Mouse (Mus musculus): ENCODE measurements around the gene Klhl10. TPM values are rescaled to one million over a fixed set of nuclear protein-coding genes. Genes with fewer than 3 reads are reported as not detected.

Klhl10 gene
- polyA plus RNA-seq, 1 experiment from 2014 or later: 0.82 TPM

- no peaks in the 10 kb centered on the region for H3K9me3 ChIP-seq (ENCODE audit: control insufficient read depth, low read length)
- H3K4me2 ChIP-seq (ENCODE audit: low read length): peak within 1 kb of the TSS; percentile 71
- 1% methylated on average over 37 of the region's 37 CpGs for WGBS
- H3K4me1 ChIP-seq (ENCODE audit: control insufficient read depth, insufficient read depth, low read length): peaks cover 19% of the 10 kb centered on the region
- H3K36me3 ChIP-seq (ENCODE audit: control insufficient read depth, insufficient read depth, low read length): no peaks in the 10 kb centered on the region
- H3K27ac ChIP-seq (replicated peaks; ENCODE audit: low read depth, low read length): peak within 1 kb of the TSS; percentile 72
- peak; percentile 96 for ATAC-seq (ENCODE audit: low FRiP score, low TSS enrichment)
- H3K27me3 ChIP-seq (ENCODE audit: control insufficient read depth, insufficient read depth, low read length): no peaks in the 10 kb centered on the region
- H3K9ac ChIP-seq (replicated peaks; ENCODE audit: low read length): peak within 1 kb of the TSS; percentile 73
- DNase-seq: peak; percentile 99
- H3K4me3 ChIP-seq (replicated peaks; ENCODE audit: low read depth, low read length): peak within 1 kb of the TSS; percentile 64
Measured at GRCm38 (mm10) chr11:100397600-100398389, 43.9 kb upstream of the Klhl10 start, which contains the start of gene Jup. Gene Jup (minus strand): TSS chr11:100397763.

GRCm38 (mm10) chr11:100398517-100398916 is 43.2 kb upstream of the Klhl10 start:
- 96% methylated on average over 7 of the region's 7 CpGs for WGBS
- H3K9ac ChIP-seq (replicated peaks; ENCODE audit: low read length): no peak overlapping the region
- DNase-seq (no peak), ATAC-seq (ENCODE audit: low FRiP score, low TSS enrichment) (no peak)
- H3K9me3 ChIP-seq (ENCODE audit: control insufficient read depth, low read length): no peaks in the 10 kb centered on the region
- H3K4me3 ChIP-seq (replicated peaks; ENCODE audit: low read depth, low read length): no peak overlapping the region
- H3K36me3 ChIP-seq (ENCODE audit: control insufficient read depth, insufficient read depth, low read length): no peaks in the 10 kb centered on the region
- H3K27me3 ChIP-seq (ENCODE audit: control insufficient read depth, insufficient read depth, low read length): no peaks in the 10 kb centered on the region
- no peak overlapping the region for H3K4me2 ChIP-seq (ENCODE audit: low read length)
- no peak overlapping the region for H3K27ac ChIP-seq (replicated peaks; ENCODE audit: low read depth, low read length)
- H3K4me1 ChIP-seq (ENCODE audit: control insufficient read depth, insufficient read depth, low read length): peaks cover 21% of the 10 kb centered on the region

GRCm38 (mm10) chr11:100399320-100399719 is 42.4 kb upstream of the Klhl10 start:
- no peaks in the 10 kb centered on the region for H3K9me3 ChIP-seq (ENCODE audit: control insufficient read depth, low read length)
- no peaks in the 10 kb centered on the region for H3K27me3 ChIP-seq (ENCODE audit: control insufficient read depth, insufficient read depth, low read length)
- ATAC-seq (ENCODE audit: low FRiP score, low TSS enrichment): no peak
- H3K9ac ChIP-seq (replicated peaks; ENCODE audit: low read length): no peak overlapping the region
- no peak for DNase-seq
- H3K36me3 ChIP-seq (ENCODE audit: control insufficient read depth, insufficient read depth, low read length): no peaks in the 10 kb centered on the region
- H3K4me3 ChIP-seq (replicated peaks; ENCODE audit: low read depth, low read length): no peak overlapping the region
- H3K27ac ChIP-seq (replicated peaks; ENCODE audit: low read depth, low read length): no peak overlapping the region
- 85% methylated on average over 9 of the region's 9 CpGs for WGBS
- H3K4me2 ChIP-seq (ENCODE audit: low read length): no peak overlapping the region
- peaks cover 26% of the 10 kb centered on the region for H3K4me1 ChIP-seq (ENCODE audit: control insufficient read depth, insufficient read depth, low read length)

GRCm38 (mm10) chr11:100399727-100400538 is 41.8 kb upstream of the Klhl10 start:
- peaks cover 24% of the 10 kb centered on the region for H3K4me1 ChIP-seq (ENCODE audit: control insufficient read depth, insufficient read depth, low read length)
- H3K9me3 ChIP-seq (ENCODE audit: control insufficient read depth, low read length): no peaks in the 10 kb centered on the region
- H3K36me3 ChIP-seq (ENCODE audit: control insufficient read depth, insufficient read depth, low read length): no peaks in the 10 kb centered on the region
- H3K4me3 ChIP-seq (replicated peaks; ENCODE audit: low read depth, low read length): no peak overlapping the region
- DNase-seq: no peak
- WGBS: 79% methylated on average over 12 of the region's 12 CpGs
- no peak for ATAC-seq (ENCODE audit: low FRiP score, low TSS enrichment)
- no peak overlapping the region for H3K27ac ChIP-seq (replicated peaks; ENCODE audit: low read depth, low read length)
- no peak overlapping the region for H3K9ac ChIP-seq (replicated peaks; ENCODE audit: low read length)
- H3K4me2 ChIP-seq (ENCODE audit: low read length): no peak overlapping the region
- no peaks in the 10 kb centered on the region for H3K27me3 ChIP-seq (ENCODE audit: control insufficient read depth, insufficient read depth, low read length)

GRCm38 (mm10) chr11:100400842-100401241 is 40.9 kb upstream of the Klhl10 start:
- Histone ChIP-seq H3K9me3 (ENCODE audit: control insufficient read depth, low read length) (no peaks in the 10 kb centered on the region), H3K4me1 (ENCODE audit: control insufficient read depth, insufficient read depth, low read length) (peaks cover 15% of the 10 kb centered on the region), H3K9ac (replicated peaks; ENCODE audit: low read length) (no peak overlapping the region), H3K27ac (replicated peaks; ENCODE audit: low read depth, low read length) (no peak overlapping the region), H3K36me3 (ENCODE audit: control insufficient read depth, insufficient read depth, low read length) (no peaks in the 10 kb centered on the region), H3K27me3 (ENCODE audit: control insufficient read depth, insufficient read depth, low read length) (no peaks in the 10 kb centered on the region), H3K4me3 (replicated peaks; ENCODE audit: low read depth, low read length) (no peak overlapping the region), H3K4me2 (ENCODE audit: low read length) (no peak overlapping the region)
- no peak for DNase-seq
- no peak for ATAC-seq (ENCODE audit: low FRiP score, low TSS enrichment)
- WGBS: 83% methylated on average over 6 of the region's 6 CpGs

GRCm38 (mm10) chr11:100402240-100402639 is 39.5 kb upstream of the Klhl10 start:
- DNase-seq: no peak
- Histone ChIP-seq H3K4me2 (ENCODE audit: low read length) (no peak overlapping the region), H3K36me3 (ENCODE audit: control insufficient read depth, insufficient read depth, low read length) (no peaks in the 10 kb centered on the region), H3K27ac (replicated peaks; ENCODE audit: low read depth, low read length) (no peak overlapping the region), H3K4me3 (replicated peaks; ENCODE audit: low read depth, low read length) (no peak overlapping the region), H3K27me3 (ENCODE audit: control insufficient read depth, insufficient read depth, low read length) (no peaks in the 10 kb centered on the region), H3K9ac (replicated peaks; ENCODE audit: low read length) (no peak overlapping the region), H3K9me3 (ENCODE audit: control insufficient read depth, low read length) (no peaks in the 10 kb centered on the region), H3K4me1 (ENCODE audit: control insufficient read depth, insufficient read depth, low read length) (0 out of 2 replicates have a peak, but pooled peaks cover 7% of the 10 kb centered on the region)
- ATAC-seq (ENCODE audit: low FRiP score, low TSS enrichment): no peak
- WGBS: 48% methylated on average over 6 of the region's 6 CpGs

- Histone ChIP-seq H3K4me3 (replicated peaks; ENCODE audit: low read depth, low read length) (no peak overlapping the region), H3K9ac (replicated peaks; ENCODE audit: low read length) (no peak overlapping the region), H3K4me1 (ENCODE audit: control insufficient read depth, insufficient read depth, low read length) (0 out of 2 replicates have a peak, but pooled peaks cover 7% of the 10 kb centered on the region), H3K27me3 (ENCODE audit: control insufficient read depth, insufficient read depth, low read length) (no peaks in the 10 kb centered on the region), H3K9me3 (ENCODE audit: control insufficient read depth, low read length) (no peaks in the 10 kb centered on the region), H3K36me3 (ENCODE audit: control insufficient read depth, insufficient read depth, low read length) (no peaks in the 10 kb centered on the region), H3K27ac (replicated peaks; ENCODE audit: low read depth, low read length) (no peak overlapping the region), H3K4me2 (ENCODE audit: low read length) (no peak overlapping the region)
- ATAC-seq (ENCODE audit: low FRiP score, low TSS enrichment) (no peak), DNase-seq (no peak)
- WGBS: 73% methylated on average over 2 of the region's 2 CpGs
Measured at GRCm38 (mm10) chr11:100402682-100403081, 39.0 kb upstream of the Klhl10 start.

GRCm38 (mm10) chr11:100403445-100404134 is 38.1 kb upstream of the Klhl10 start:
- ATAC-seq (ENCODE audit: low FRiP score, low TSS enrichment): no peak
- WGBS: 69% methylated on average over 10 of the region's 10 CpGs
- no peak overlapping the region for H3K4me3 ChIP-seq (replicated peaks; ENCODE audit: low read depth, low read length)

More at GRCm38 (mm10) chr11:100403445-100404134, 38.1 kb upstream of the Klhl10 start:
- H3K27me3 ChIP-seq (ENCODE audit: control insufficient read depth, insufficient read depth, low read length): no peaks in the 10 kb centered on the region
- DNase-seq: peak; percentile 61
- no peak overlapping the region for H3K9ac ChIP-seq (replicated peaks; ENCODE audit: low read length)
- no peak overlapping the region for H3K27ac ChIP-seq (replicated peaks; ENCODE audit: low read depth, low read length)
- H3K4me2 ChIP-seq (ENCODE audit: low read length): no peak overlapping the region
- 0 out of 2 replicates have a peak, but pooled peaks cover 3% of the 10 kb centered on the region for H3K36me3 ChIP-seq (ENCODE audit: control insufficient read depth, insufficient read depth, low read length)
- H3K4me1 ChIP-seq (ENCODE audit: control insufficient read depth, insufficient read depth, low read length): 0 out of 2 replicates have a peak, but pooled peaks cover 7% of the 10 kb centered on the region
- H3K9me3 ChIP-seq (ENCODE audit: control insufficient read depth, low read length): no peaks in the 10 kb centered on the region

Data from midbrain, embryonic 14.5 days (tissue).